Mouse (Mus musculus) left cerebral cortex, adult 18-20 months (tissue): ENCODE results near the gene Men1. TPM values are rescaled to one million over a fixed set of nuclear protein-coding genes. Genes with fewer than 3 reads are reported as not detected.

Source experiments
- DNase-seq, 2 experiments: peaks; one replicate each; pipeline ENCODE4 v3.0.0; 2021 to 2022; ENCODE audit warnings: low spot score in 2 of 2, mixed read lengths in 1 of 2
- microRNA-seq, 2 experiments: library from miRNA; unstranded; fragments of <30 nt; microRNA quantifications; one replicate each; pipeline ENCODE4 v1.2.0; 2021
- total RNA-seq, 2 experiments: library from RNA; stranded (reverse); gene quantifications; 2 replicates each; pipeline ENCODE4 v1.2.3; 2021

Gene Men1
- total RNA-seq, 2 experiments from 2014 or later, result 62.4 to 74.5 TPM

DNA sequence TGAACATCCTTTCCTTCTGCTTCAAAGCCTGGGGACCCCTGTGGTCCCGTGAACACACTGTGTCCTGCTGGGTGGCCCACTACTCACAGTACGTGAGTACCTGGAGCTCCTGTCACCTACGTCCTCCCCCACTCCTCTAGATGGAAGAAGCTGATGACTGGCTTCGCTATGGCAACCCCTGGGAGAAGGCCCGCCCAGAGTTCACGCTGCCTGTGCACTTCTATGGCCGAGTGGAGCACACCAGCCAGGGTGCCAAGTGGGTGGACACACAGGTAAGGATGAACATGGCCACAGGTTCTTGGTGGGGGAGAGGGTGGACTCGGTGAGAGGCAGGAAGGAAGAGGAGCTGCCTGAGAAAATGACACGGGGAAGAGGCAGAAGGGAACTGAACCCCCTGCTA is 51.5 kb downstream of the Men1 start:
- no peak for DNase-seq

DNA sequence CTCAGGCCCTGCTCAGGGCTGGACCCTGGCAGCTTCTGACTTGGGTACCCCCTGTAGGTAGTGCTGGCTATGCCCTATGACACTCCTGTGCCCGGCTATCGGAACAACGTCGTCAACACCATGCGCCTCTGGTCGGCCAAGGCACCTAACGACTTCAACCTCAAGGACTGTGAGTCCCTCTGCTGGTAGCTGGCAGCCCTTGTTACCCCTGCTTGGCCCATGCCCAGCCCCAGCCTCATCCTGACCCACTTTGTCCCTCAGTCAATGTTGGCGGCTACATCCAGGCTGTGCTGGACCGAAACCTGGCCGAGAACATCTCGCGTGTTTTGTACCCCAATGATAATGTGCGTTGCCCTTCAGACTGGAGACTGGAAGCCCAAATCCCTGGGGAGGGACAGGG is 53.2 kb downstream of the Men1 start:
- no peak for DNase-seq

DNA sequence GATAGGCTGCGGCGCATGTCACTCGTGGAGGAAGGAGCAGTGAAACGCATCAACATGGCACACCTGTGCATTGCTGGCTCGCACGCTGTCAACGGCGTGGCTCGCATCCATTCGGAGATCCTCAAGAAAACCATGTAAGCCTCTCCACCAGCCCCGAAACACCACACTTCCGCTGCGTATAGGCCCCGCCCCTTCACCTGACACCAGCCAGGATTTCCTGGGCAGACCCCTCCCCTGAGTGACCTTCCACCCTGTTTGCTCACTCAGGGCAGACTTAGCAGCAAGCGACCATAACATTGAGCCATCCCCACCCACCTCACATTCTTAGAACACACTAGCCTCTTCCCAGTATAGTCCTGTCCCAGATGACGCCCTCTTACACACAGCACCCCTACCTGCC is 55.0 kb downstream of the Men1 start:
- no peak for DNase-seq

GRCm38 (mm10) chr19:6390251-6390650 is 55.5 kb downstream of the Men1 start:
- no peak for DNase-seq

Small RNA genes within 50 kb of the gene (microRNA-seq; reads per million reads assigned to microRNA genes)
- gene Mir6989, result 4.2 to 7.2 reads per million in 2 experiments

Other genes with a start within 250 kb of the Men1 start
- under 1 TPM in 1 of 2 experiments, not detected in 1; 0.26 TPM for gene Cdca5, start 250.0 kb upstream of the Men1 start, total RNA-seq
- not detected for gene AC131692.1, start 240.6 kb upstream of the Men1 start, total RNA-seq
- under 1 TPM; 0.14 to 0.21 TPM for gene Naaladl1, start 229.2 kb upstream of the Men1 start, total RNA-seq
- gene Sac3d1, start 216.3 kb upstream of the Men1 start, total RNA-seq, result 10 to 100 TPM; 17.8 to 19.0 TPM
- 10 to 100 TPM; 41.6 to 44.8 TPM for gene Snx15, start 206.7 kb upstream of the Men1 start, total RNA-seq
- gene Batf2, start 194.0 kb upstream of the Men1 start, total RNA-seq, result 1 to 10 TPM in 1 of 2 experiments, under 1 TPM in 1; 0.51 to 1.2 TPM
- 10 to 100 TPM; 82.9 to 92.9 TPM for gene Arl2, start 193.4 kb upstream of the Men1 start, total RNA-seq
- under 1 TPM in 1 of 2 experiments, not detected in 1; 0.37 TPM for gene Majin, start 150.6 kb upstream of the Men1 start, total RNA-seq
- not detected for gene Gpha2, start 108.6 kb upstream of the Men1 start, total RNA-seq
- 100 to 1,000 TPM; 152 to 158 TPM for gene Ppp2r5b, start 99.1 kb upstream of the Men1 start, total RNA-seq
- 10 to 100 TPM; 31.5 to 33.9 TPM for gene Atg2a, start 93.3 kb upstream of the Men1 start, total RNA-seq
- 10 to 100 TPM; 36.8 to 39.0 TPM for gene Ehd1, start 58.3 kb upstream of the Men1 start, total RNA-seq
- gene Cdc42bpg, start 28.5 kb upstream of the Men1 start, total RNA-seq, result 1 to 10 TPM; 4.2 to 4.8 TPM
- gene Map4k2, start 6.2 kb downstream of the Men1 start, total RNA-seq, result 100 to 1,000 TPM in 1 of 2 experiments, 10 to 100 TPM in 1; 92.9 to 100 TPM
- 100 to 1,000 TPM; 188 to 211 TPM for gene Sf1, start 28.7 kb downstream of the Men1 start, total RNA-seq
- 10 to 100 TPM; 32.6 to 37.9 TPM for gene Pygm, start 49.4 kb downstream of the Men1 start, total RNA-seq
- 10 to 100 TPM; 68.2 to 84.7 TPM for gene Rasgrp2, start 64.4 kb downstream of the Men1 start, total RNA-seq
- 100 to 1,000 TPM; 549 to 568 TPM for gene Nrxn2, start 83.8 kb downstream of the Men1 start, total RNA-seq
- gene Slc22a12, start 208.1 kb downstream of the Men1 start, total RNA-seq, result not detected